Comparison of ENCODE assay signal across 21 mouse cellular contexts in the genomic region with DNA sequence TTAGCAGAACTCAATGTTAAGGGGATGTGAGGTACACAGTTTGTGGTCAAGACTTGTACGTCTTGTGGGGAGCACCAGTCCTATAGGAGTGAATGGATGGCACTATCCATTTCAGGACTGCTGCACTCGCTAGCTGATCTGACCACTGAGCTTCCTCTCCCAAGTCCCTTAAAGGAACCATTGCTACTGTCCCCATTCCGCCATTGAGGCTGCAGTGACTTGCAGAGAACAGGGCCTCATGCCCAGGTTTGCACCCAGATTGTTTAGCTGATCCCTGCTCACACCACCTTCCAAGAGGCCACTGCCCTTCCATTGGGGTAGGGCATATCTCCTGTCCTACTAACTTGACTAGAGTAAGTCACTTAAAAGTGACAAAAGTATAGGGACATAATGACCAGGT. TPM values are rescaled to one million over a fixed set of nuclear protein-coding genes. Genes with fewer than 3 reads are reported as not detected.
DNase-seq lines count a peak whose midpoint lies in the region; ATAC-seq and TF ChIP-seq lines count a peak whose summit lies in the region.
"Had no signal": no experiment of that assay in that cellular context is flagged by ENCODE, and none has a peak within 500 bp of the region (broad histone marks: within the 10 kb centered on the region; RNA-seq: fewer than 3 reads in every experiment).

No protein-coding gene starts in this region.

- peaks cover 7% of the 10 kb centered on the region for H3K36me3 ChIP-seq in liver, embryonic 13.5 days
- H3K36me3 ChIP-seq in testis, adult 2 months (ENCODE audit: control insufficient read depth, insufficient read depth, low read length) = no peaks in the 10 kb centered on the region
- H3K36me3 ChIP-seq: hindbrain, embryonic 13.5 days had no signal

- H3K27me3 ChIP-seq in liver, embryonic 13.5 days = no peaks in the 10 kb centered on the region
- H3K27me3 ChIP-seq in testis, adult 2 months (ENCODE audit: control insufficient read depth, insufficient read depth, low read length) = 0 out of 2 replicates have a peak, but pooled peaks cover 2% of the 10 kb centered on the region

- H3K27ac ChIP-seq in liver, embryonic 13.5 days = no peak overlapping the region
- H3K27ac ChIP-seq in testis, adult 2 months (ENCODE audit: control insufficient read depth, insufficient read depth, low read depth, low read length) = no peak overlapping the region
- H3K27ac ChIP-seq: hindbrain, embryonic 10.5 days had no signal

- no peak overlapping the region for H3K4me3 ChIP-seq in liver, embryonic 13.5 days (replicated peaks)
- H3K4me3 ChIP-seq in testis, adult 2 months (ENCODE audit: control insufficient read depth, low read depth, low read length) = peak overlapping the region; percentile 51

- peak; percentile 87 for DNase-seq in heart, adult 11 months
- DNase-seq in heart, postnatal 36 days = no peak
- DNase-seq in liver, embryonic 13.5 days = no peak
- no peak for DNase-seq in liver
- no peak for DNase-seq in testis, postnatal 10 days (ENCODE audit: low spot score)
- no peak for DNase-seq in right cerebral cortex, adult 2 months (ENCODE audit: low spot score in 2 of 2)
- DNase-seq: adrenal gland, adult 8-10 months; adrenal gland, postnatal 25 days; cerebellum, adult 18-20 months; gastrocnemius, postnatal 36 days had no signal

- H3K9ac ChIP-seq in liver, embryonic 13.5 days = no peak overlapping the region
- H3K9ac ChIP-seq: hindbrain, embryonic 13.5 days had no signal

- 0 out of 2 replicates have a peak overlapping the region, but pooled peaks have one; percentile 92 for H3K4me2 ChIP-seq in liver, embryonic 13.5 days

- TF ChIP-seq POLR2A in testis, adult 2 months (IDR thresholded peaks at IDR 0.05; ENCODE audit: control insufficient read depth, low read depth, low read length) = no peak

- ATAC-seq in liver, embryonic 13.5 days (ENCODE audit: low read depth) = no peak
- ATAC-seq: activated CD4-positive, CD25-positive, alpha-beta regulatory T cell, adult 4 months; CD4-positive, CD25-positive, alpha-beta regulatory T cell, adult 4 months; forebrain, embryonic 13.5 days; forebrain, embryonic 16.5 days; hindbrain, embryonic 16.5 days; inflammation-experienced regulatory T-cells, adult 6 months had no signal

- no peaks in the 10 kb centered on the region for H3K9me3 ChIP-seq in liver, embryonic 13.5 days (replicated peaks)
- H3K9me3 ChIP-seq: forebrain, embryonic 10.5 days; forebrain, embryonic 13.5 days; hindbrain, embryonic 10.5 days; hindbrain, embryonic 13.5 days had no signal

- intact Hi-C loops in heart, postnatal 36 days (cut with DNase I) = no loop called here

- TF ChIP-seq CTCF in testis, adult 2 months (IDR thresholded peaks at IDR 0.05; ENCODE audit: control insufficient read depth, insufficient read depth, insufficient replicate concordance, low read depth, low read length) = no peak

- H3K4me1 ChIP-seq in liver, embryonic 13.5 days (replicated peaks) = peaks cover 61% of the 10 kb centered on the region
- peaks cover 15% of the 10 kb centered on the region for H3K4me1 ChIP-seq in testis, adult 2 months (ENCODE audit: control insufficient read depth, insufficient read depth, low read length)

- 75% methylated on average over 3 of the region's 3 CpGs for WGBS in liver, embryonic 13.5 days (ENCODE audit: insufficient replicate concordance)

RNA-seq across cellular contexts. Expression of a gene that starts 1.9 kb away (rescaled TPM):
- total RNA-seq in heart, postnatal 36 days (2021) = 10 to 100 TPM; 12.3 to 13.9 TPM
- polyA plus RNA-seq in liver, embryonic 13.5 days (2015; fragmentation: Nextera tagmentation; extraction: Ambion mirVana) = 6.7 and 7.5 TPM in 2 replicates
- polyA plus RNA-seq in testis, adult 2 months (2012; rRNA removed) = 5.7 TPM in 2 replicates

RNA-seq across cellular contexts. Expression of a gene that starts 1.9 kb away (rescaled TPM):
- total RNA-seq in heart, postnatal 36 days (2021) = 10 to 100 TPM; 79.4 to 82.5 TPM
- 12.3 and 13.1 TPM in 2 replicates for polyA plus RNA-seq in liver, embryonic 13.5 days (2015; fragmentation: Nextera tagmentation; extraction: Ambion mirVana)
- 88.8 and 99.3 TPM in 2 replicates for polyA plus RNA-seq in testis, adult 2 months (2012; rRNA removed)

RNA-seq across cellular contexts. Expression of a gene that starts 6.0 kb away (rescaled TPM):
- not detected for total RNA-seq in heart, postnatal 36 days (2021)
- polyA plus RNA-seq in liver, embryonic 13.5 days (2015; fragmentation: Nextera tagmentation; extraction: Ambion mirVana) = 0.09 TPM in 1 of 2 replicates, not detected in the other
- polyA plus RNA-seq in testis, adult 2 months (2012; rRNA removed) = 50.5 and 53.4 TPM in 2 replicates
- total RNA-seq: heart, postnatal 25 days had no signal

RNA-seq across cellular contexts. Expression of a gene that starts 25.5 kb away (rescaled TPM):
- 1 to 10 TPM; 8.0 to 8.2 TPM for total RNA-seq in heart, postnatal 36 days (2021)
- 10.1 and 10.9 TPM in 2 replicates for polyA plus RNA-seq in liver, embryonic 13.5 days (2015; fragmentation: Nextera tagmentation; extraction: Ambion mirVana)
- 31.9 and 32.5 TPM in 2 replicates for polyA plus RNA-seq in testis, adult 2 months (2012; rRNA removed)

RNA-seq across cellular contexts. Expression of a gene that starts 42.0 kb away (rescaled TPM):
- total RNA-seq in heart, postnatal 36 days (2021) = under 1 TPM; 0.36 to 0.41 TPM
- 0.37 and 0.42 TPM in 2 replicates for polyA plus RNA-seq in liver, embryonic 13.5 days (2015; fragmentation: Nextera tagmentation; extraction: Ambion mirVana)
- 0.70 and 0.88 TPM in 2 replicates for polyA plus RNA-seq in testis, adult 2 months (2012; rRNA removed)

Comparison
In these comparisons a context has a peak if more than half of its experiments do, and no peak if none do; other contexts are left out.
1. RNA of a gene that starts 6.0 kb away (polyA plus RNA-seq): 50.5 to 53.4 TPM in testis, adult 2 months; 0.09 TPM in liver, embryonic 13.5 days; every median in the first group is over 10 times any median in the second.